Mouse (Mus musculus): Measurements from ENCODE around the gene Olfr524.

The Olfr524 gene

GRCm38 (mm10) chr7:140186646-140187620, 18.8 kb downstream of the Olfr524 start:
- no peak for DNase-seq (ENCODE audit: extremely low spot score, low read depth, low spot score)

GRCm38 (mm10) chr7:140184206-140184605, 21.6 kb downstream of the Olfr524 start:
- no peak for DNase-seq (ENCODE audit: extremely low spot score, low read depth, low spot score)

- DNase-seq (ENCODE audit: extremely low spot score, low read depth, low spot score), result no peak
Measured at GRCm38 (mm10) chr7:140180692-140181091, 25.1 kb downstream of the Olfr524 start.

GRCm38 (mm10) chr7:140179176-140179575, 26.6 kb downstream of the Olfr524 start:
- no peak for DNase-seq (ENCODE audit: extremely low spot score, low read depth, low spot score)

GRCm38 (mm10) chr7:140172936-140173335, 32.8 kb downstream of the Olfr524 start, which contains the start of gene Olfr523:
TSS of gene Olfr523 (plus strand) at chr7:140173217.
- DNase-seq (ENCODE audit: extremely low spot score, low read depth, low spot score), result no peak

- no peak for DNase-seq (ENCODE audit: extremely low spot score, low read depth, low spot score)
Measured at GRCm38 (mm10) chr7:140170863-140171262, 34.9 kb downstream of the Olfr524 start.

GRCm38 (mm10) chr7:140169386-140169785, 36.4 kb downstream of the Olfr524 start:
- no peak for DNase-seq (ENCODE audit: extremely low spot score, low read depth, low spot score)

- DNase-seq (ENCODE audit: extremely low spot score, low read depth, low spot score), result no peak
Measured at GRCm38 (mm10) chr7:140167950-140168349, 37.8 kb downstream of the Olfr524 start.

GRCm38 (mm10) chr7:140164664-140165063, 41.1 kb downstream of the Olfr524 start, which contains the start of gene Olfr522:
TSS of gene Olfr522 (minus strand) at chr7:140164764.
- no peak for DNase-seq (ENCODE audit: extremely low spot score, low read depth, low spot score)

GRCm38 (mm10) chr7:140160363-140160762, 45.4 kb downstream of the Olfr524 start:
- DNase-seq (ENCODE audit: extremely low spot score, low read depth, low spot score), result no peak

GRCm38 (mm10) chr7:140154218-140154927, 51.4 kb downstream of the Olfr524 start, which contains the start of gene Sprn:
TSS of gene Sprn (minus strand) at chr7:140154877.
- no peak for DNase-seq (ENCODE audit: extremely low spot score, low read depth, low spot score)

- no peak for DNase-seq (ENCODE audit: extremely low spot score, low read depth, low spot score)
Measured at GRCm38 (mm10) chr7:140153829-140154217, 51.9 kb downstream of the Olfr524 start.

- DNase-seq (ENCODE audit: extremely low spot score, low read depth, low spot score), result no peak
Measured at GRCm38 (mm10) chr7:140153383-140153782, 52.4 kb downstream of the Olfr524 start.

All from hindlimb bud, embryonic 11.5 days (tissue).